Mouse (Mus musculus): ENCODE results near the gene Ccdc182.

- no peak for TF ChIP-seq POLR2A (IDR thresholded peaks at IDR 0.05; ENCODE audit: borderline replicate concordance, low read depth, low read length)
- no peak for TF ChIP-seq CTCF (IDR thresholded peaks at IDR 0.05; ENCODE audit: low read depth, low read length)
Measured at GRCm38 (mm10) chr11:88299345-88299744, 5.5 kb downstream of the Ccdc182 start.
